Mouse (Mus musculus) C2C12 (cell line): ENCODE measurements around the gene Mapkapk2.

Experiments used
- CEBPB ChIP-seq: IDR thresholded peaks from one replicate; pipeline ENCODE4 v1.6.1; 2011; ENCODE audit warnings: low read depth, mild to moderate bottlenecking, control low read depth, moderate library complexity
- CTCF ChIP-seq: IDR thresholded peaks from one replicate; pipeline ENCODE4 v1.5.1; 2011; ENCODE audit not compliant: control insufficient read depth, insufficient read depth, insufficient read length
- MYOD1 ChIP-seq: IDR thresholded peaks from one replicate; pipeline ENCODE4 v1.6.1; 2011; ENCODE audit warnings: low read depth; ENCODE audit not compliant: control insufficient read depth, insufficient read length
- MYOG ChIP-seq: IDR thresholded peaks from one replicate; pipeline ENCODE4 v1.6.1; 2011; ENCODE audit not compliant: control insufficient read depth, insufficient read length; ENCODE audit errors: extremely low read depth
- USF1 ChIP-seq: IDR thresholded peaks from one replicate; pipeline ENCODE4 v1.6.1; 2011; ENCODE audit warnings: low read depth, mild to moderate bottlenecking, control low read depth, moderate library complexity

DNA sequence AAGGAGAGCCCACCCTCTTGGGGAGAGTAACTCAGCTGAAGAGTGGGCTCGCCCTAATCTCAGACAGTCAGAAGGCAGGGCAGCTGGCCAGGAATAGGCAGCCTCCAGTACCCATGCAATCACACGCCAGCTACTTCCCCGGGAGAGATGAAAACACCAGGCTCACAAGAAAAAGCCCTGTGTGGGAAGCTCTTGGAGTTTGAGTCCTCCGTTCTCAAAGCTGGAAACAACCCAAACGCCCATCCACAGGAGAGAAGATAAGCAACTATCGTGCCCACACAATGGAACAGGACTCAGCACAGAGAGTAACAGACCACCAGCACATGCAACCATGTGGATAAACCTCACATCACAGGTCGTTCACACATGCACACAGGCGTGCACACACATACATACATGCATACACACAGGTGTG lies 23.1 kb downstream of the Mapkapk2 start:
- TF ChIP-seq CEBPB (no peak), MYOG (no peak), CTCF (no peak), MYOD1 (no peak), USF1 (no peak)
